Mouse (Mus musculus): Measurements from ENCODE around the gene Ofd1.

DNA sequence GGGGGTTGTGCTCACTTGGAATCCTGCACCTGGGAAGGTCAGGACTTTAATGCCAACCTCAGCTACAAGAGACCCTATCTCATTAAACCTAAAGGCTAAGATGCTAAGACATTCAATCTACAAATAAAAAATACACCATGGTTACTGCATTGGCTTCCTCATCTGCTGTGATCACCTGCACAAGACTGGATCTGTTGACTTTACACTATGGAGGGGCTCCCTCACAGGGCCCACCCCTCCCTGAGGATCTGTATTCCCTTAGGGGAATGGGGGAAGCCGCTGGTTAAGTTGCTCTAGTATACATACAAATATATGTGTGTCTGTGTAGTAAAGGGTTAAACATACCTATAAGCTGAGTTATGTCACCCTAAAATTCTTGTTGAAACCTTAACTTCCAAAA lies 15.0 kb upstream of the Ofd1 start:
- TF ChIP-seq CTCF (conservative IDR thresholded peaks at IDR 0.05; ENCODE audit: low read length) (no peak), NANOG (IDR thresholded peaks at IDR 0.05; ENCODE audit: borderline replicate concordance, low read length) (no peak)
